Mouse (Mus musculus) ES-E14 (cell line): ENCODE measurements at regions not wholly inside any gene's neighbourhood (a gene's known extent, or its start where the extent isn't known, plus 50 kb on each side); places are given as distances from the start of the nearest gene placed in this dataset.
"Not testable (repeated sequence)": the region's sequence is repeated elsewhere in the genome, so short reads cannot be mapped to it uniquely, and the experiment has no call there.

ENCODE experiments used
- DNase-seq: peaks from one replicate; pipeline ENCODE4 v3.0.0-alpha.2; 2013; ENCODE audit warnings: low read depth, low spot score
- H3K27ac ChIP-seq: 2 replicates; pipeline ENCODE4 v1.5.1; 2012; ENCODE audit warnings: low read depth, mild to moderate bottlenecking, low read length, moderate library complexity, mixed read lengths; ENCODE audit not compliant: poor library complexity, insufficient read depth, severe bottlenecking
- H3K36me3 ChIP-seq: 2 replicates; pipeline ENCODE4 v1.6.1; 2012; ENCODE audit warnings: mild to moderate bottlenecking, low read length, moderate library complexity, mixed read lengths; ENCODE audit not compliant: control insufficient read depth, poor library complexity, insufficient read depth, severe bottlenecking
- H3K4me1 ChIP-seq, 2 experiments: fragments of 150-350 bp in 1 of 2; sonication (generic) in 1 of 2; 2 replicates each; pipeline ENCODE4 v1.6.1; 2012; ENCODE audit warnings: low read length in 2 of 2, mild to moderate bottlenecking in 1 of 2, mixed read lengths in 1 of 2; ENCODE audit not compliant: control insufficient read depth in 2 of 2, insufficient read depth in 2 of 2, poor library complexity in 1 of 2
- H3K4me3 ChIP-seq, 2 experiments: fragments of 150-350 bp in 1 of 2; sonication (generic) in 1 of 2; 2 replicates each; pipeline ENCODE4 v1.5.1; 2012; ENCODE audit warnings: low read length in 2 of 2, low read depth in 1 of 2, mild to moderate bottlenecking in 1 of 2, mixed read lengths in 1 of 2; ENCODE audit not compliant: insufficient read depth in 1 of 2, poor library complexity in 1 of 2, severe bottlenecking in 1 of 2
- H3K9ac ChIP-seq: 2 replicates; pipeline ENCODE4 v1.6.1; 2012; ENCODE audit warnings: low read depth, mild to moderate bottlenecking, low read length, mixed read lengths; ENCODE audit not compliant: poor library complexity, insufficient read depth, severe bottlenecking
- H3K9me3 ChIP-seq: fragments of 150-350 bp; sonication (generic); 2 replicates; pipeline ENCODE4 v1.6.1; 2012; ENCODE audit warnings: low read depth, mild to moderate bottlenecking, low read length; ENCODE audit not compliant: control insufficient read depth, insufficient read depth
- CHD2 ChIP-seq: IDR thresholded peaks from 2 replicates; pipeline ENCODE4 v1.6.1; 2014; ENCODE audit warnings: mild to moderate bottlenecking, low read depth, low read length, inconsistent platforms
- HCFC1 ChIP-seq: IDR thresholded peaks from 2 replicates; pipeline ENCODE4 v1.6.1; 2012; ENCODE audit warnings: low read length, inconsistent platforms, borderline replicate concordance; ENCODE audit not compliant: insufficient read depth
- MAFK ChIP-seq: IDR thresholded peaks from 2 replicates; pipeline ENCODE4 v1.6.1; 2014; ENCODE audit warnings: mild to moderate bottlenecking, low read depth, low read length, inconsistent platforms; ENCODE audit not compliant: insufficient read depth
- ZC3H11A ChIP-seq: IDR thresholded peaks from 2 replicates; pipeline ENCODE4 v1.6.1; 2012; ENCODE audit warnings: low read depth, mild to moderate bottlenecking, inconsistent platforms, low read length, borderline replicate concordance
- ZNF384 ChIP-seq: IDR thresholded peaks from 2 replicates; pipeline ENCODE4 v1.6.1; 2012; ENCODE audit warnings: low read depth, low read length, inconsistent platforms
- in situ Hi-C, 2 experiments: fragments of 600-800 bp; cut with MboI; formaldehyde crosslinking; loops; one replicate each; pipeline ENCODE4 v1.15.1; 2025; ENCODE audit warnings: low sequenced_read_pairs in 2 of 2, inconsistent platforms in 1 of 2; ENCODE audit not compliant: unreplicated experiment in 2 of 2

DNA sequence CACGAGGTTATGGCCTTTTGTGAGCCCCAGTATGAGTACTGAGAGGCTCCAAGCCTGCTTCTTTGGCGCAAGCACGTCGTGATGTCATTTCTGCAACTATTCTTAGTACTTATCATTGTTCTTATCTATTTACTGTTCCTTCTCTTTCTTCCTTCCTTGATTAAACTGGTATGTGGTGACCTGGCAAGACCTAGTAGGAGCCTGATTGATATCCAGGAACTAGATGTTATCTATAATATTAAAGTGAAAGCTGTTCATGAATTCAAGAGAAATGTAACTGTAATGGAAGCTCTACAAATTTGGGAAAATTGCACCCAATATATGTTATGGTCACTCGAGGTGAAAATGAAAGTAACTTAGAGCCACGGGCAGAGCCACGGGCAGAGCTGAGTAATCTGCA lies 84.9 kb upstream of the Trim24 start:
- no peak for TF ChIP-seq MAFK
- no peak for TF ChIP-seq ZNF384
- TF ChIP-seq HCFC1, result no peak
- no peak for TF ChIP-seq ZC3H11A
- TF ChIP-seq CHD2, result no peak
- H3K9ac ChIP-seq, result no peak overlapping the region
- in situ Hi-C loops, result no loop called here
- H3K4me3 ChIP-seq, result no peak overlapping the region
- H3K4me1 ChIP-seq, result peaks cover 0 to 2% of the 10 kb centered on the region in 2 experiments; a peak in 1 of 4 replicates
- no peak overlapping the region for H3K27ac ChIP-seq
- DNase-seq, result no peak
- peaks cover 8% of the 10 kb centered on the region for H3K9me3 ChIP-seq
- no peaks in the 10 kb centered on the region; the same call in 1 of the 2 replicates for H3K36me3 ChIP-seq

DNA sequence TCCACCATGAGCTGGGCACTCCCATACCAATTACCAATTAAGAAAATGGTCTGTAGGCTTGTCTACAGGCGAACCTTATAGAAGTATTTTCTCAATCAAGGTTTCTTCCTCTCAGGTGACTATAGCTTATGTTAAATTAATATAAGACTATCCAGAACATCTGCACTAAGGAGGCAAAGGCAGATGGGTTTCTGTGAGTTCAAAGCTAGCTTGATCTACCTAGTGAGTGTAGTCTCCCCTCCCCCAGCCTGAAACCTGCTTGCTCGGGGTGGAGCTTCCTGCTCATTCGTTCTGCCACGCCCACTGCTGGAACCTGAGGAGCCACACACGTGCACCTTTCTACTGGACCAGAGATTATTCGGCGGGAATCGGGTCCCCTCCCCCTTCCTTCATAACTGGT lies 82.8 kb upstream of the Trim24 start:
- H3K27ac ChIP-seq, H3K9ac ChIP-seq, H3K4me3 ChIP-seq, DNase-seq, H3K4me1 ChIP-seq, in situ Hi-C loops, H3K36me3 ChIP-seq, H3K9me3 ChIP-seq: not testable (repeated sequence)

DNA sequence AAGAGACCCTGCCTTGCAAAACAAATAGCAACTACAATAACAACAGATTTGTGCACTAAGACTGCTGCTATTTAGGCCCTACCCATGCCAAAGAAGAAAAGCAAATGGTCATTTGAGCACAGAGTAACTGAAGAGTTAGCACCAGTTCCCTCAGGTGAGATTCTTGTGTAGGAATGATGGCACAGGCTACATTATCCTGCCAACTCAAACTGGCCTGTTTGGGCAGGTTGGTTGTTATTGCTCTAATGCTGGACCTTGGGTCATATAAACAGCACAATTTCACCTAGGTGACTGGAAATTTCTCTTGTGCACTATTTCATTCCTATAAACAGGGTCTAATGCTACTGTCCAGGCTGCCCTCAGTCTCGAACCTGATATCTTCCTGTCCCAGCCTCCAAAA lies 79.7 kb upstream of the Trim24 start:
- no peak for TF ChIP-seq MAFK
- TF ChIP-seq ZNF384, result no peak
- TF ChIP-seq HCFC1, result no peak
- no peak for TF ChIP-seq ZC3H11A
- TF ChIP-seq CHD2, result no peak
- no peak for DNase-seq
- H3K9ac ChIP-seq, result no peak overlapping the region
- no peaks in the 10 kb centered on the region for H3K36me3 ChIP-seq
- in situ Hi-C loops, result no loop called here
- no peak overlapping the region for H3K4me3 ChIP-seq
- peaks cover 0 to 2% of the 10 kb centered on the region in 2 experiments; a peak in 1 of 4 replicates for H3K4me1 ChIP-seq
- H3K27ac ChIP-seq, result no peak overlapping the region
- no peaks in the 10 kb centered on the region for H3K9me3 ChIP-seq

DNA sequence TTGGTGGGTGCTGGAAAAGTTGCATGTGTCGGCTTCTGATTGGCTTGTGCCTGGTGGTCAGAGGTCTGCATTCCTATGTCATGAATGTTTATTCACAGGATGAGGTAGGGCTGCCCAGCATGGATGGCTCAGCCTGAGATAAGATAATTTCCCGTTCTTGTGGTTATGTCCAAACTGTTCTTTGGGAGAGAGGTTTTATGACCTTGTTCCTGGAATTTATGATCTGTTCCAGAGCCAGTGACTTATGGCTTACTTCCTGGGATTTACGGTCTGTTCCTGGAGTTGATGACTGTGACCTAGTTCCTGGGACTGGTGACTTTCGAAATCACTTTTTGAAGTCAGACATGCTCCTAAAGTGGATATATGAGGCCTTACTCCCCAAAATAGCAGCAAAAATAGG lies 76.4 kb upstream of the Trim24 start:
- in situ Hi-C loops, result no loop called here
- TF ChIP-seq ZC3H11A (no peak), ZNF384 (no peak), HCFC1 (no peak), MAFK (no peak), CHD2 (no peak)
- Histone ChIP-seq H3K27ac (no peak overlapping the region), H3K4me3 (no peak overlapping the region), H3K36me3 (no peaks in the 10 kb centered on the region), H3K9ac (no peak overlapping the region), H3K9me3 (no peaks in the 10 kb centered on the region), H3K4me1 (no peaks in the 10 kb centered on the region)
- no peak for DNase-seq

DNA sequence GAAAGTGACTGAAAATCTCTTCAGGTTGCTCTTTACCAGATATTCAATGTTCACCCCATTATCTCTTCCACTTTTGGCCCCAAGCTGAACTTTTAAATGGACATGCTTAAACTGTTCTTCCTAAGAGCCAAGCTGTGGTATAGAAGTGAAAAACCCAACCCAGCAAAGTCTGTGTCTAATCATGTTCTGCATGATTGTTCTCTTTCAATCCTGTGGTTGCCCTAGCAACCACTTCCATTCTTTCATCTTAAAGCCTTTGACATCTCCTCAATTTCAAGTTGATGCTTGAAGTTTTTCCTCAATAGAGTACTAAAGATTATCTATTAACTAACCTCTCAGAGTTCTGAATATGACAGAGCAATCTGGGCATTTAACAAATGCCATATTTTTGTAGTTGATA lies 75.6 kb upstream of the Trim24 start:
- in situ Hi-C loops, result no loop called here
- Histone ChIP-seq H3K36me3 (no peaks in the 10 kb centered on the region), H3K9ac (no peak overlapping the region), H3K4me3 (no peak overlapping the region), H3K27ac (no peak overlapping the region), H3K9me3 (no peaks in the 10 kb centered on the region; the same call in 1 of the 2 replicates), H3K4me1 (no peaks in the 10 kb centered on the region)
- DNase-seq, result no peak
- TF ChIP-seq ZNF384 (no peak), CHD2 (no peak), ZC3H11A (no peak), HCFC1 (no peak), MAFK (no peak)
